Mouse (Mus musculus): Measurements from ENCODE around the gene Plxna2. TPM values are rescaled to one million over a fixed set of nuclear protein-coding genes. Genes with fewer than 3 reads are reported as not detected.

Plxna2 gene
- polyA plus RNA-seq, 1 experiment: 7.9 TPM

DNA sequence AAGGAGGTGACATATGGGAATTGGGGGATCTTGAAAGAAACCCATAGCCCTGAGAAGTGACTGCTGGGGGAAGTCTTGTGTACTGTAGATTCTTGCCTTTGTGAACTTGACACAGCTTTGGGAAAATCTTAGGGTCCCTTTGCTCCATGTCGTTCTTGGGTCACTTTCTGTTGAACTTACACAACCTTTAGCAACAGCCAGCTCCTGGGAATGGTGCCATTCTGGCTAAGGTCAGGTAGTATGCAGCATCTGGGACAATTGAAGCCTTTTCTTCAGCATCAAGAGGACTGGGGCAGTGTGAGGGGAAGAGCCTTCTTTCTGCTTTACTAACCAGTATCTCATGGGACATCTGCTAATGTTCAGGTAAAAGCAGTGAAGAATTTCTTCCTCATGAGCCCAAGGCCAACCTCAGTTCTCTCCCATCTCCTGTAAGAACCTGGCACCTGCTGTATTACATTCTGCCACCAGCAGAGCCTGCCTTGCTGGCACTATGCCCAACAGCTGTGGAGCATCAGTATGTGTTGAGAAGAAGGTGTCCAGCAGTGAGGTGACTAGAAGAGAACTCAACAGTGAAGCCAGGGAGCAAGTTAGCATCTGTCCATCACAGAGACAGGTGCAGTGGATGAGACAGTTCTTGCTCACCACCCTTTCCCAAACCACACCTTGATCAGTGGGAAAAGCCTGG lies 86.3 kb downstream of the Plxna2 start:
- TF ChIP-seq POLR2A (IDR thresholded peaks at IDR 0.05; ENCODE audit: control insufficient read depth, low read depth, low read length) (no peak), CTCF (IDR thresholded peaks at IDR 0.05; ENCODE audit: control insufficient read depth, insufficient read depth, insufficient replicate concordance, low read depth, low read length) (no peak)
- Histone ChIP-seq H3K4me3 (ENCODE audit: control insufficient read depth, low read depth, low read length) (no peak overlapping the region), H3K27me3 (ENCODE audit: control insufficient read depth, insufficient read depth, low read length) (no peaks in the 10 kb centered on the region), H3K27ac (ENCODE audit: control insufficient read depth, insufficient read depth, low read depth, low read length) (no peak overlapping the region), H3K4me1 (ENCODE audit: control insufficient read depth, insufficient read depth, low read length) (no peaks in the 10 kb centered on the region), H3K36me3 (ENCODE audit: control insufficient read depth, insufficient read depth, low read length) (no peaks in the 10 kb centered on the region)

- H3K4me1 ChIP-seq (ENCODE audit: control insufficient read depth, insufficient read depth, low read length): no peaks in the 10 kb centered on the region
- no peak for TF ChIP-seq CTCF (IDR thresholded peaks at IDR 0.05; ENCODE audit: control insufficient read depth, insufficient read depth, insufficient replicate concordance, low read depth, low read length)
- no peak for TF ChIP-seq POLR2A (IDR thresholded peaks at IDR 0.05; ENCODE audit: control insufficient read depth, low read depth, low read length)
- no peak overlapping the region for H3K4me3 ChIP-seq (ENCODE audit: control insufficient read depth, low read depth, low read length)
These were observed 88.5 kb downstream of the Plxna2 start for GRCm38 (mm10) chr1:194706566-194706965.

GRCm38 (mm10) chr1:194712373-194712772 lies 94.4 kb downstream of the Plxna2 start:
- H3K27me3 ChIP-seq (ENCODE audit: control insufficient read depth, insufficient read depth, low read length): no peaks in the 10 kb centered on the region
- H3K36me3 ChIP-seq (ENCODE audit: control insufficient read depth, insufficient read depth, low read length): no peaks in the 10 kb centered on the region
- H3K4me1 ChIP-seq (ENCODE audit: control insufficient read depth, insufficient read depth, low read length): no peaks in the 10 kb centered on the region
- TF ChIP-seq POLR2A (IDR thresholded peaks at IDR 0.05; ENCODE audit: control insufficient read depth, low read depth, low read length) (no peak), CTCF (IDR thresholded peaks at IDR 0.05; ENCODE audit: control insufficient read depth, insufficient read depth, insufficient replicate concordance, low read depth, low read length) (no peak)
- no peak overlapping the region for H3K4me3 ChIP-seq (ENCODE audit: control insufficient read depth, low read depth, low read length)
- no peak overlapping the region for H3K27ac ChIP-seq (ENCODE audit: control insufficient read depth, insufficient read depth, low read depth, low read length)

More at GRCm38 (mm10) chr1:194706566-194706965, 88.5 kb downstream of the Plxna2 start:
- Histone ChIP-seq H3K36me3 (ENCODE audit: control insufficient read depth, insufficient read depth, low read length) (no peaks in the 10 kb centered on the region), H3K27me3 (ENCODE audit: control insufficient read depth, insufficient read depth, low read length) (no peaks in the 10 kb centered on the region), H3K27ac (ENCODE audit: control insufficient read depth, insufficient read depth, low read depth, low read length) (no peak overlapping the region)

DNA sequence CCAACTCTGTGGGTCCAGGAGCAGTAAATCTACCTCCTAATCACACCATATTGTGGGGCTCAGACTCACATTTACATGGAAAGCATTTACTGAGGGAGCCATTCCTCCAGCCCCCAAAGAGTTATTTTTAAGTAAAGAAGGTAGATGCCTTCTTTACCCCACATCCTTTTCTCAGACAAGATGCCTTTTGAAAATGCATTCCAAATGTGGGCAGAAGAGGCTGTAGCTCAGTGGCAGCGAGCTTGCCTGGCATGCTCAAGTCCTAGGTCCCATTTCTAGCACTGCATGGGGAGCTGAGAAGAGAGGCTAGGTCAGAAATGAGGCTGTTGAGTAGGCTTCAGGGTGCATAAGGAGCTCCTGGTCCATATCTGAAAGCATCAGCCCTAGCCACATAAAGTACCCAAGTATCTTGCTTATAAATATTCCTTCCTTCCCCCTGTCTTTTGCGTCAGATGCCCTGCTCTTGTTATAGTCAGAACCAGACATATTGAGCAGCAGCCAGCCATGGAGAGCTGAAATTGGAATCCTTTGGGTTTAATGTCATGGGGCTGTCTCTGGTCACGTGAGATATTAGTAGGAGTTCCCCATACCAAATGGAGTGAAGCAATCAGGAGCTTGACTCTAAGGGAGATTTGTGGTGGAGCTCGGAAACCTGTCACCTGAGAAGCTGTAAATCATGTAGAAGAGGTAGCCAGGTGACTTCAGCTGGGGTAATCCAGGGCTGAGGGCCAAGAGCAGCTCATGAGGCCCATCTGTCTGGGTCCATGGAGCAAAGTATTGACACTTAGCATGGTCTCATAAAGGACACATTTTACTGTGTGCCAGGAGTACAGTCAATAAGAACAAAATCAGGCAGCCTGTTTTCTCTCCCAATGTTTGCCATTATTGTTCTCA lies 96.4 kb downstream of the Plxna2 start:
- H3K4me1 ChIP-seq (ENCODE audit: control insufficient read depth, insufficient read depth, low read length): no peaks in the 10 kb centered on the region
- no peak overlapping the region for H3K4me3 ChIP-seq (ENCODE audit: control insufficient read depth, low read depth, low read length)
- TF ChIP-seq CTCF (IDR thresholded peaks at IDR 0.05; ENCODE audit: control insufficient read depth, insufficient read depth, insufficient replicate concordance, low read depth, low read length) (no peak), POLR2A (IDR thresholded peaks at IDR 0.05; ENCODE audit: control insufficient read depth, low read depth, low read length) (no peak)
- H3K27me3 ChIP-seq (ENCODE audit: control insufficient read depth, insufficient read depth, low read length): no peaks in the 10 kb centered on the region
- no peak overlapping the region for H3K27ac ChIP-seq (ENCODE audit: control insufficient read depth, insufficient read depth, low read depth, low read length)
- no peaks in the 10 kb centered on the region for H3K36me3 ChIP-seq (ENCODE audit: control insufficient read depth, insufficient read depth, low read length)

DNA sequence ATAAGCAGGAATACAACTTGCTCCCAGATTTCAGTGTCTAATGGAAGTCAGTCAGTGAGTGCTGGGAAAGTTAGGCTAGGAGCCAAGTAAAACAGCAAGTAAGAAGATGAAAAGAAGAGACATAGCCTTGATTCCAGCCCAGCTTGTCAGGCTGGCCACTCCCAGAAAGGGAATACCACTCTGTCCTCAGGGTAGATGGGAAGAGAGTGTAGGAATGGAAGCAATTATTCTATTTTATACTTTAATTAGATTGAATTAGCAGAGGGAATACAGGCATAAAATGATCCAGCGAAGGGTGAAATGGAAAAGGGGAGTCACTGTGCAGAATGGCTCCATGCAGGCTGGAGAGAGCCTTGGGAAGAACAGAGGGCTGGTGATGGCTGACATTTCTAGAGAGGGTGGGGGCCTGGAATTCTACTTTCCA lies 99.4 kb downstream of the Plxna2 start:
- H3K36me3 ChIP-seq (ENCODE audit: control insufficient read depth, insufficient read depth, low read length): no peaks in the 10 kb centered on the region
- TF ChIP-seq POLR2A (IDR thresholded peaks at IDR 0.05; ENCODE audit: control insufficient read depth, low read depth, low read length) (no peak), CTCF (IDR thresholded peaks at IDR 0.05; ENCODE audit: control insufficient read depth, insufficient read depth, insufficient replicate concordance, low read depth, low read length) (no peak)
- H3K27ac ChIP-seq (ENCODE audit: control insufficient read depth, insufficient read depth, low read depth, low read length): no peak overlapping the region
- no peaks in the 10 kb centered on the region for H3K27me3 ChIP-seq (ENCODE audit: control insufficient read depth, insufficient read depth, low read length)
- no peak overlapping the region for H3K4me3 ChIP-seq (ENCODE audit: control insufficient read depth, low read depth, low read length)
- no peaks in the 10 kb centered on the region for H3K4me1 ChIP-seq (ENCODE audit: control insufficient read depth, insufficient read depth, low read length)

DNA sequence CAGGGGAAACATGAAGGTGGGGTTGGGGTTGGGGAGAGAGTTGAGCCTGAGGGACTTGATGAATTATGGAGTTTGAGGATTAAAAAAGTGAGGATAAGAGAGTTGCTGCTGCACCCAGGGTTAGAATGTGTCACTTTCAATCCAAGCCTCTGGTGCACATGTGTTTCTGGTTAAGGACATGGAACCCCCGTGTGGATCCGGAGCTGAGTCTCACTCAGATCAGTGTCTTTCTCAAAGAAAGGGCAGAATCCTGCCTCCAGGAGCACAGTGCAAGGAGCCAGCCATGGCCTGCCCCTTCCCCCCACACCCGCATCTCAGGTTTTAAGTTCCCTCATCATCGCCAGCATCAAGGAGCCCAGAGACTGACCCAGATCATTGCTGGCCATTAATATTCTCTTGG lies 102.4 kb downstream of the Plxna2 start:
- Histone ChIP-seq H3K27ac (ENCODE audit: control insufficient read depth, insufficient read depth, low read depth, low read length) (no peak overlapping the region), H3K27me3 (ENCODE audit: control insufficient read depth, insufficient read depth, low read length) (no peaks in the 10 kb centered on the region)

DNA sequence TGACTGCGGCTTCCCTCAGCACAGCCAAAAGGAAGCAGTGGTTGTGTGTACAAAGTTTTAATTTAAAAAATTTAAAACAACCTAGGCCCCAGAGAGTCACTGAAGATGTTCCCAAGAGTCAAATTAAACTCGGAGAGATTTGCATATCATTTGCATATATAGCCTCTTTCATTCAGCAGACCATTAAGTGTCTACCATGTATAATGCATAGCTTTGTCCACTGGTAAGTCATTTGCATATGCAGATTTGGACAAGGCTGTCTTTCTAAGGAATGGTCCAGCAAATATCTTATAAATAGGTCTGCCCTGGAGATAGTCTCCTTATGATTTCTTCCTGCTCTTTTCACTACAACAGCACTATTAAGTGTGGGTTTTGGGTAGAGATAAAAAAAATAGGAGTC lies 103.2 kb downstream of the Plxna2 start:
- no peaks in the 10 kb centered on the region for H3K4me1 ChIP-seq (ENCODE audit: control insufficient read depth, insufficient read depth, low read length)
- H3K36me3 ChIP-seq (ENCODE audit: control insufficient read depth, insufficient read depth, low read length): no peaks in the 10 kb centered on the region
- H3K4me3 ChIP-seq (ENCODE audit: control insufficient read depth, low read depth, low read length): no peak overlapping the region
- TF ChIP-seq CTCF (IDR thresholded peaks at IDR 0.05; ENCODE audit: control insufficient read depth, insufficient read depth, insufficient replicate concordance, low read depth, low read length): no peak
- no peak for TF ChIP-seq POLR2A (IDR thresholded peaks at IDR 0.05; ENCODE audit: control insufficient read depth, low read depth, low read length)
- no peak overlapping the region for H3K27ac ChIP-seq (ENCODE audit: control insufficient read depth, insufficient read depth, low read depth, low read length)
- no peaks in the 10 kb centered on the region for H3K27me3 ChIP-seq (ENCODE audit: control insufficient read depth, insufficient read depth, low read length)

More for the DNA sequence above, 102.4 kb downstream of the Plxna2 start:
- TF ChIP-seq CTCF (IDR thresholded peaks at IDR 0.05; ENCODE audit: control insufficient read depth, insufficient read depth, insufficient replicate concordance, low read depth, low read length): no peak
- TF ChIP-seq POLR2A (IDR thresholded peaks at IDR 0.05; ENCODE audit: control insufficient read depth, low read depth, low read length): no peak
- H3K4me3 ChIP-seq (ENCODE audit: control insufficient read depth, low read depth, low read length): no peak overlapping the region
- H3K4me1 ChIP-seq (ENCODE audit: control insufficient read depth, insufficient read depth, low read length): no peaks in the 10 kb centered on the region
- no peaks in the 10 kb centered on the region for H3K36me3 ChIP-seq (ENCODE audit: control insufficient read depth, insufficient read depth, low read length)

All from testis, adult 2 months (tissue).